Mouse (Mus musculus): ENCODE data around the gene Cdh23. TPM values are rescaled to one million over a fixed set of nuclear protein-coding genes. Genes with fewer than 3 reads are reported as not detected.

Cdh23 gene
- polyA plus RNA-seq, 1 experiment, result 9.0 TPM

- DNase-seq (ENCODE audit: low read depth), result no peak
- TF ChIP-seq CTCF (IDR thresholded peaks at IDR 0.05; ENCODE audit: borderline replicate concordance, extremely low read depth, insufficient read depth, insufficient read length) (no peak), POLR2A (IDR thresholded peaks at IDR 0.05; ENCODE audit: borderline replicate concordance, extremely low read depth, insufficient read depth, insufficient read length, poor library complexity, severe bottlenecking) (no peak)
Measured at GRCm38 (mm10) chr10:60390904-60391420, 305.3 kb downstream of the Cdh23 start.

GRCm38 (mm10) chr10:60390177-60390903, 305.9 kb downstream of the Cdh23 start:
- DNase-seq (ENCODE audit: low read depth), result no peak
- no peak for TF ChIP-seq CTCF (IDR thresholded peaks at IDR 0.05; ENCODE audit: borderline replicate concordance, extremely low read depth, insufficient read depth, insufficient read length)
- TF ChIP-seq POLR2A (IDR thresholded peaks at IDR 0.05; ENCODE audit: borderline replicate concordance, extremely low read depth, insufficient read depth, insufficient read length, poor library complexity, severe bottlenecking), result no peak

- no peak for DNase-seq (ENCODE audit: low read depth)
- TF ChIP-seq POLR2A (IDR thresholded peaks at IDR 0.05; ENCODE audit: borderline replicate concordance, extremely low read depth, insufficient read depth, insufficient read length, poor library complexity, severe bottlenecking) (no peak), CTCF (IDR thresholded peaks at IDR 0.05; ENCODE audit: borderline replicate concordance, extremely low read depth, insufficient read depth, insufficient read length) (no peak)
Measured at GRCm38 (mm10) chr10:60389447-60389865, 306.8 kb downstream of the Cdh23 start.

- TF ChIP-seq POLR2A (IDR thresholded peaks at IDR 0.05; ENCODE audit: borderline replicate concordance, extremely low read depth, insufficient read depth, insufficient read length, poor library complexity, severe bottlenecking), result no peak
- no peak for TF ChIP-seq CTCF (IDR thresholded peaks at IDR 0.05; ENCODE audit: borderline replicate concordance, extremely low read depth, insufficient read depth, insufficient read length)
- DNase-seq (ENCODE audit: low read depth), result no peak
Measured at GRCm38 (mm10) chr10:60388332-60388731, 308.0 kb downstream of the Cdh23 start.

- DNase-seq (ENCODE audit: low read depth), result no peak
- TF ChIP-seq POLR2A (IDR thresholded peaks at IDR 0.05; ENCODE audit: borderline replicate concordance, extremely low read depth, insufficient read depth, insufficient read length, poor library complexity, severe bottlenecking) (no peak), CTCF (IDR thresholded peaks at IDR 0.05; ENCODE audit: borderline replicate concordance, extremely low read depth, insufficient read depth, insufficient read length) (no peak)
Measured at GRCm38 (mm10) chr10:60381142-60381925, 315.0 kb downstream of the Cdh23 start.

- TF ChIP-seq CTCF (IDR thresholded peaks at IDR 0.05; ENCODE audit: borderline replicate concordance, extremely low read depth, insufficient read depth, insufficient read length) (no peak), POLR2A (IDR thresholded peaks at IDR 0.05; ENCODE audit: borderline replicate concordance, extremely low read depth, insufficient read depth, insufficient read length, poor library complexity, severe bottlenecking) (no peak)
- DNase-seq (ENCODE audit: low read depth), result no peak
Measured at GRCm38 (mm10) chr10:60380229-60380628, 316.1 kb downstream of the Cdh23 start.

GRCm38 (mm10) chr10:60379419-60379957, 316.8 kb downstream of the Cdh23 start:
- DNase-seq (ENCODE audit: low read depth), result no peak
- TF ChIP-seq CTCF (IDR thresholded peaks at IDR 0.05; ENCODE audit: borderline replicate concordance, extremely low read depth, insufficient read depth, insufficient read length) (no peak), POLR2A (IDR thresholded peaks at IDR 0.05; ENCODE audit: borderline replicate concordance, extremely low read depth, insufficient read depth, insufficient read length, poor library complexity, severe bottlenecking) (no peak)

- no peak for DNase-seq (ENCODE audit: low read depth)
- TF ChIP-seq POLR2A (IDR thresholded peaks at IDR 0.05; ENCODE audit: borderline replicate concordance, extremely low read depth, insufficient read depth, insufficient read length, poor library complexity, severe bottlenecking), result no peak
- TF ChIP-seq CTCF (IDR thresholded peaks at IDR 0.05; ENCODE audit: borderline replicate concordance, extremely low read depth, insufficient read depth, insufficient read length), result no peak
Measured at GRCm38 (mm10) chr10:60376704-60377103, 319.6 kb downstream of the Cdh23 start.

GRCm38 (mm10) chr10:60373937-60374578, 322.2 kb downstream of the Cdh23 start:
- TF ChIP-seq CTCF (IDR thresholded peaks at IDR 0.05; ENCODE audit: borderline replicate concordance, extremely low read depth, insufficient read depth, insufficient read length) (no peak), POLR2A (IDR thresholded peaks at IDR 0.05; ENCODE audit: borderline replicate concordance, extremely low read depth, insufficient read depth, insufficient read length, poor library complexity, severe bottlenecking) (no peak)
- DNase-seq (ENCODE audit: low read depth), result no peak

- no peak for TF ChIP-seq POLR2A (IDR thresholded peaks at IDR 0.05; ENCODE audit: borderline replicate concordance, extremely low read depth, insufficient read depth, insufficient read length, poor library complexity, severe bottlenecking)
- TF ChIP-seq CTCF (IDR thresholded peaks at IDR 0.05; ENCODE audit: borderline replicate concordance, extremely low read depth, insufficient read depth, insufficient read length), result no peak
Measured at GRCm38 (mm10) chr10:60373543-60373936, 322.8 kb downstream of the Cdh23 start.

More at GRCm38 (mm10) chr10:60373543-60373936, 322.8 kb downstream of the Cdh23 start:
- DNase-seq (ENCODE audit: low read depth), result no peak

All from brain, embryonic 14.5 days (tissue).